Mouse (Mus musculus) midbrain, postnatal 0 days (tissue): Measurements from ENCODE around the gene Nol10. TPM values are rescaled to one million over a fixed set of nuclear protein-coding genes. Genes with fewer than 3 reads are reported as not detected.

Experiments used
- ATAC-seq: fragments of 200-750 bp; cut with Nextera tagmentation; 2 replicates; pipeline ENCODE4 v1.8.0; 2017; ENCODE audit warnings: moderate number of reproducible peaks, mild to moderate bottlenecking, moderate TSS enrichment, moderate library complexity; ENCODE audit not compliant: low FRiP score
- DNase-seq: peaks from one replicate; pipeline ENCODE4 v3.0.0-alpha.2; 2015; ENCODE audit warnings: low spot score
- H3K27ac ChIP-seq: fragments of 300-500 bp; sonication (generic); 2 replicates; pipeline ENCODE4 v1.5.1; 2014; ENCODE audit warnings: low read depth, mild to moderate bottlenecking, low read length, mixed read lengths
- H3K27me3 ChIP-seq: fragments of 300-500 bp; sonication (generic); 2 replicates; pipeline ENCODE4 v1.6.1; 2014; ENCODE audit warnings: low read length, control low read depth, mixed read lengths; ENCODE audit not compliant: insufficient read depth
- H3K36me3 ChIP-seq: fragments of 300-500 bp; sonication (generic); 2 replicates; pipeline ENCODE4 v1.6.1; 2014; ENCODE audit warnings: low read length, control low read depth, mixed read lengths; ENCODE audit not compliant: insufficient read depth
- H3K4me1 ChIP-seq: fragments of 300-500 bp; sonication (generic); 2 replicates; pipeline ENCODE4 v1.6.1; 2014; ENCODE audit warnings: mild to moderate bottlenecking, control low read depth, antibody characterized with exemption, low read length, mixed read lengths; ENCODE audit not compliant: insufficient read depth
- H3K4me2 ChIP-seq: fragments of 300-500 bp; sonication (generic); 2 replicates; pipeline ENCODE4 v1.6.1; 2014; ENCODE audit warnings: low read depth, mild to moderate bottlenecking, low read length, mixed read lengths; ENCODE audit not compliant: poor library complexity, severe bottlenecking
- H3K4me3 ChIP-seq: fragments of 300-500 bp; sonication (generic); 2 replicates; pipeline ENCODE4 v1.5.1; 2014; ENCODE audit warnings: low read depth, mild to moderate bottlenecking, low read length, moderate library complexity
- H3K9ac ChIP-seq: fragments of 300-500 bp; sonication (generic); replicated peaks from 2 replicates; pipeline ENCODE4 v1.6.1; 2014; ENCODE audit warnings: mild to moderate bottlenecking, low read length, moderate library complexity, mixed read lengths; ENCODE audit not compliant: poor library complexity, severe bottlenecking
- H3K9me3 ChIP-seq: fragments of 300-500 bp; sonication (generic); 2 replicates; pipeline ENCODE4 v1.6.1; 2016; ENCODE audit warnings: low read length, control low read depth
- CTCF ChIP-seq: IDR thresholded peaks from 2 replicates; pipeline ENCODE4 v1.5.1; 2016; ENCODE audit warnings: antibody characterized with exemption, mild to moderate bottlenecking
- WGBS: fragments of 180-500 bp; shearing (Covaris S2); extraction: QIAGEN DNeasy Blood & Tissue Kit; methylation state at CpG from one replicate; pipeline ENCODE4 v1.1.7; 2014; 5-methylcytosine and 5-hydroxymethylcytosine counted together
- polyA plus RNA-seq: library from polyadenylated mRNA; unstranded; fragments of >200 nt; fragmentation: Nextera tagmentation; extraction: Ambion mirVana; gene quantifications from 2 replicates; pipeline ENCODE4 v1.2.1, GENCODE M21; 2015
- total RNA-seq: library from RNA; depleted of rRNA; stranded (reverse); fragments of >200 nt; gene quantifications from 2 replicates; pipeline ENCODE4 v1.2.3, GENCODE M21; 2014

The Nol10 gene
- total and polyA plus RNA-seq, 2 experiments from 2014 or later, result 6.5 to 11.8 TPM

DNA sequence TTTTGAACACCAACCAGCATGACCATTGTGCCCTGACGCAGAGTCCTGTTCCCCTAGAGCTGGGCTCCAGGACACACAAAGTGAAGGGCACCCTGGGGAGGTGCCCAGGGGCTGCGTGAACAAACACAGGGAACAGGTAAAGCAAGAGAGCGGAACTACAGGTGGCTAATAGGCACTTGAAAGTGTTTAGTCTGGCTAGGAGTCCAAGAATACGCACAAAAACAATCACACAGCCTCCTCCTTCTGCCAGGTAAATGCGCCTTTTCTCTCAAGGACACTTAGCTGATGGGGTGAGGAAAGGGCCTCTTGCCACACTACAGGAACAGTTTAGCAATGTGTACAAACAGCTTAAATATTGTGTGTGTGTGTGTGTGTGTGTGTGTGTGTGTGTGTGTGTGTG is 32.2 kb upstream of the Nol10 start:
- Histone ChIP-seq H3K4me2 (no peak overlapping the region), H3K27ac (no peak overlapping the region), H3K4me3 (no peak overlapping the region), H3K36me3 (no peaks in the 10 kb centered on the region), H3K4me1 (no peaks in the 10 kb centered on the region), H3K27me3 (no peaks in the 10 kb centered on the region), H3K9ac (no peak overlapping the region), H3K9me3 (no peaks in the 10 kb centered on the region)
- 87% methylated on average over 5 of the region's 5 CpGs for WGBS
- DNase-seq (no peak), ATAC-seq (no peak)
- no peak for TF ChIP-seq CTCF

DNA sequence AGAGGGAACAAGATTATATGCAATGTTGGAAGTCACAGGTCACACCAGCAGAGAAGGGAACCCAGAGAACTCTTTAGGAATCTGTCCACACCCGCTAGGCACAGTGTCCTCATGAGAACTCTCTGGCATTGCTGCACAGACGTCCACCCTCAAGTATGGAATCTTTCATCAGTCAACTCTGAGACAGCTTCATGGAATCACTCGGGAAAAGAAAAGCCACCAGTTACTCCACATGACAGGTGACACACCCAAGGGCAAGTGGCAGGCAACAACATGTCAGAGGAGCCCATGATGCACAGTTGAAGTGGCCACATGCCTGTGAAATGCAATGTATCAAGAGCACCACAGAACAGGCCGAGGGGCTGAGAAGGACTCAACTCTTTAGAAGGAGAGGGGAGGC is 30.3 kb upstream of the Nol10 start:
- H3K4me2 ChIP-seq, result no peak overlapping the region
- H3K36me3 ChIP-seq, result no peaks in the 10 kb centered on the region
- DNase-seq (no peak), ATAC-seq (no peak)
- no peak for TF ChIP-seq CTCF
- no peak overlapping the region for H3K9ac ChIP-seq
- WGBS, result 75% methylated on average over 4 of the region's 4 CpGs
- no peak overlapping the region for H3K27ac ChIP-seq
- H3K4me3 ChIP-seq, result no peak overlapping the region
- no peaks in the 10 kb centered on the region for H3K4me1 ChIP-seq
- no peaks in the 10 kb centered on the region for H3K27me3 ChIP-seq
- no peaks in the 10 kb centered on the region for H3K9me3 ChIP-seq

DNA sequence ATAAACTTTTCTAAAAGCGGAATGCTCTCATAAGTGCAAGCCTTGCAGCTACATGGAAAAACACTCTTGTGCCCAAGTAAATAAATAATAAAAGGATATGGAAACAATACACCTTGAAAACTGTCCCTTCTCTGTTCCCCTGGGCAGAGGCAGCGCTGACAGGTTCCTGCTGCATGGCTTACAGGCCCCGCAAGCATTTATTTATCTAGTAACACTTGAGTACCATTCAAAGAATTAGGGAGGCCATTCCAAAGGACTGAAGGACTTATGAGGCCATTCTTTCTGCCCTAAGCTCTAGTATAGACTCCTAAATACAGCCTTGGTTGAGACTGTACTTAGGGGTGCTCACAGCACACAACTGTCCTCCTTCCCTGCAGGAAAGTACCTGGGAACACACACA is 29.8 kb upstream of the Nol10 start:
- no peaks in the 10 kb centered on the region for H3K36me3 ChIP-seq
- H3K9me3 ChIP-seq, result no peaks in the 10 kb centered on the region
- no peak overlapping the region for H3K27ac ChIP-seq
- DNase-seq, result no peak
- WGBS, result 69% methylated on average over 3 of the region's 3 CpGs
- no peak overlapping the region for H3K4me2 ChIP-seq
- ATAC-seq, result no peak
- H3K27me3 ChIP-seq, result peaks cover 2% of the 10 kb centered on the region; the same call in 1 of the 2 replicates
- no peaks in the 10 kb centered on the region for H3K4me1 ChIP-seq
- H3K4me3 ChIP-seq, result no peak overlapping the region
- TF ChIP-seq CTCF, result no peak
- no peak overlapping the region for H3K9ac ChIP-seq

DNA sequence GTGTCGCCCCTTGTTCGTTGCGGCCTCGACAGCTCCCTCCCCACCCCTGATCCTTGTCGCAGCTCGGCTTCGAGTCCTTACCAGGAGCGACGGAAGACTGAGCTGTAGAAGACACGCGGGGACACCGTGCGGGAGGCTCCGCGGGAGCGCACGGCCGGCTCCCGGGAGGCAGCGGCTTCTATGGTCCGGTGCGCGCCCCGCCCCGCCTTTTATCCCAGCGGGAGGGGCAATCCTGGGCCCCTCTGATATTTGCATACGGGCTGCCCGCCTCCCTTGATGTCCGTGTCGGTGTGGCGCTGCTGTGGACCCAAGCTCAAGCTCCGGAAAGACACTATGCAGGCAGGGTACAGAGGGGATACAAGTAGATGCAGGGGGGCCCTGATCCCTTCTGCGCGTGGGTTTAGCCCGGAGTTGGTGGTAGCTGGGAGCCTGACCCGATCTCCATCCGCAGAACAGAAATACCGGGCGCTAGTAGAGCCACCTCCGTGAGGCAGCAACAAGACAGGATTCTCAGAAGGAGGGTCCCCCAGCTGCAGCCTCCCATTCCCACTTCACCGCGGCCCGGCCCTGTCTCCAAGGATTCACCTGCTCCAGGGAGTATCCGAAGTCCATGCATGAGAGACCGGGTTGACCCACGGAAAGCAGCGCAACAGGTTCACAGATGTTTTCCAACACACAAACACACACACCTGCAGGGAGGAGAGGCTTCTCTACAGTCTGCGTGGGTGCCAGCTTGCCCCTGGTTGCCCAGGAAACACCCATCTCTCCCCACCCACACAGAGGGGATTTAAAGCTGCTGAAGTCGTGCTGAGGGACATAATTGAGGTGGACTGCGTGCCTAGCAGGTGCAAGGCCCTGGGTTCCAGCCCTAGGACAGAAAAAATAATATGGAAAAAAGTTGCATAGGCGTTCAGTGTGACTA is 23.4 kb upstream of the Nol10 start:
- WGBS, result 4% methylated on average over 48 of the region's 51 CpGs
- H3K9me3 ChIP-seq, result no peaks in the 10 kb centered on the region
- peak overlapping the region; percentile 48; the same call in 1 of the 2 replicates for H3K9ac ChIP-seq
- H3K4me3 ChIP-seq, result peak overlapping the region; percentile 49
- peak overlapping the region; percentile 88 for H3K4me2 ChIP-seq
- no peak overlapping the region for H3K27ac ChIP-seq
- ATAC-seq (peak; percentile 69), DNase-seq (no peak)
- no peaks in the 10 kb centered on the region for H3K36me3 ChIP-seq
- H3K27me3 ChIP-seq, result peaks cover 23% of the 10 kb centered on the region
- no peak for TF ChIP-seq CTCF
- no peaks in the 10 kb centered on the region for H3K4me1 ChIP-seq

DNA sequence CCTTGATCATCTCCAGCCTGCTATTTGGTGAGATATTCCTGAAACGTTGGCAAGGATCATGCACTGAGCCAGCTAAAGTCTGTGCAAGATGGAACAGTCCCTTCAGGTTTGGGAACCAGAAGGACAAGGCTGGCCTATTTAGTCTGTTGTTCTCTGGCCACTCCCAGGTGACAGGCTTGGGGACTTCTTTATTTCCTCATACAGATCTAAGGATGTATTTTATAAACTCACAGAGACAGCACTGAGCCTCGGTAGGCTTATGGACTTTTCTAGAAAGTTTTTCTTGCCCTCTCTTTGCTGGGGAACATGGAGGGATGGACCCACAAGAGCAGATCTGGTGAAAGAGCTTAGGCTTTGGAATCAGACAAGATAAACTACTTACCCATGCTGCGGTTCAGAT is 19.0 kb upstream of the Nol10 start, which contains the start of gene Atp6v1c2:
Atp6v1c2 (minus strand) TSS at position 101 of the 400 bp plus-strand sequence.
- no peak within 1 kb of the TSS for H3K4me2 ChIP-seq
- no peaks in the 10 kb centered on the region for H3K9me3 ChIP-seq
- 75% methylated on average over 3 of the region's 3 CpGs for WGBS
- H3K9ac ChIP-seq, result no peak within 1 kb of the TSS
- no peak for DNase-seq
- no peak within 1 kb of the TSS for H3K4me3 ChIP-seq
- no peak within 1 kb of the TSS for H3K27ac ChIP-seq
- no peaks in the 10 kb centered on the region for H3K4me1 ChIP-seq
- H3K36me3 ChIP-seq, result no peaks in the 10 kb centered on the region
- TF ChIP-seq CTCF, result no peak
- no peak for ATAC-seq
- peaks cover 13% of the 10 kb centered on the region; the same call in 1 of the 2 replicates for H3K27me3 ChIP-seq

DNA sequence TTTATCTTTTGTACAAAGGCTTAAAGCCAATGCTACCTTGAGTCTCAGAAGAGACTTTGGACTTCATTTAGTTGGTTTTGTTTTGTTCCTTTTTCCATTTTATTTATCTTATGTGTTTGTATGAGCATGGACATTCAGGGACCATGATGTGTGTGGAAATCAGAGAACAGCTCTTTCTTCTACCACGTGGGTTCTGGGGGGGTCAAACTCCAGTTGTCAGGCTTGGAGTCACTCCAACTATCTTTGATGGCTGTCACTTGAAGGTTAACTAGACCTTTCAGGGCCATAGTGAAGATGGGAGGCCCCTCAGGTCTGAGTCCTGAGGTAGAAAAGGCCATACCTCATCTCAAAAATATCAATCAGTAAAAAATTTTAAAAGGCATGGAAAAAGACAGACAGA is 14.8 kb upstream of the Nol10 start:
- H3K4me3 ChIP-seq, result no peak overlapping the region
- no peak overlapping the region for H3K27ac ChIP-seq
- no peaks in the 10 kb centered on the region for H3K9me3 ChIP-seq
- no peaks in the 10 kb centered on the region for H3K4me1 ChIP-seq
- no peaks in the 10 kb centered on the region for H3K36me3 ChIP-seq
- ATAC-seq (no peak), DNase-seq (no peak)
- H3K27me3 ChIP-seq, result no peaks in the 10 kb centered on the region
- no peak overlapping the region for H3K9ac ChIP-seq
- no peak for TF ChIP-seq CTCF
- no peak overlapping the region for H3K4me2 ChIP-seq
- 50% methylated on average over 1 of the region's 1 CpGs for WGBS
